Mouse (Mus musculus): ENCODE results near the gene Tead1. TPM values are rescaled to one million over a fixed set of nuclear protein-coding genes. Genes with fewer than 3 reads are reported as not detected.
A peak's percentile ranks its signal among the peaks of the same experiment; 100 is the strongest.

The Tead1 gene
- polyA plus RNA-seq, 1 experiment from 2014 or later, result 16.9 TPM

DNA sequence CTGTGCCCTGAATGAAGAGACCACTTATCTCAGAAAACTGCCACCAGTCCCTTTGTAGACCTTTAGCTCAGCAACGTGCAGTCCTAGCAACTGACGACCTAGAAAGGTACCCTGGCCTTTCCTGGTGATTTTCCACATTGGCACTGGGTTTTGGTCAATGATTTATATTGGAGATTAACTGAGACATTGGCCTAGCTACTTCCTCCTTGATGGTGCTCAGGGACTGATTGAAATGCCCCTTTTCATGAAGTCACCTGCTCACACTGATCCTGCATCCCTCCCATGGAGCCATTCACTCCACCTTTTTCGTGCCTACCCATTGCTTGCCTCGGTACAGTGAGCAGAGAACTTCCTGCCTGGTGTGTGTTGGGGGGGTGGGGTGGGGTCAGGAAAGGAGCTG, 151.8 kb downstream of the Tead1 start:
- Histone ChIP-seq H3K36me3 (no peaks in the 10 kb centered on the region), H3K27ac (no peak overlapping the region), H3K4me2 (replicated peaks) (no peak overlapping the region), H3K9ac (replicated peaks) (no peak overlapping the region), H3K4me3 (replicated peaks) (no peak overlapping the region), H3K27me3 (peaks cover 14% of the 10 kb centered on the region; the same call in 1 of the 2 replicates), H3K9me3 (no peaks in the 10 kb centered on the region), H3K4me1 (replicated peaks) (peaks cover 41% of the 10 kb centered on the region)
- WGBS, result 69% methylated on average over 4 of the region's 4 CpGs
- ATAC-seq, result no peak

DNA sequence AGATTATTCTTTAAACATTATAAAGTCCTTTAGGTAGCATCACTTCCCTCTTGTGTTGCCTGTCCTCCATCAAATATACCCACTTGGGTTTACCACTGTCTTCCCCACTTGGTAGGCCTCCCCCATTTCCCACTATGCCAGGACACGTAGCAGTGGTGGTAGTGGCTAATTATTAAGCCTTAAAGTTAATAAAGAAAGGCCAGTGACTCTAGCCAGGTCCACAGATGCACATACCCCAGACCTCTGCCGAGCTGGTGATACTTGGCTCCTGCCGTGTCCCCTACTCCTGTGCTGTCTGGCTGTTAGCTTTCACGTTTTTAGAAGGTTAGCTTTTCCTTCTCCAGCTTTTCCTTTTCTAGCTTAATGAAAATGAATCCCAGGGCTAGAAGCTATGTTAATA, 152.3 kb downstream of the Tead1 start:
- Histone ChIP-seq H3K9me3 (no peaks in the 10 kb centered on the region), H3K27me3 (peaks cover 14% of the 10 kb centered on the region; the same call in 1 of the 2 replicates), H3K27ac (peak overlapping the region; percentile 19; the same call in 1 of the 2 replicates), H3K4me1 (replicated peaks) (peaks cover 39% of the 10 kb centered on the region), H3K36me3 (no peaks in the 10 kb centered on the region), H3K4me3 (replicated peaks) (no peak overlapping the region), H3K4me2 (replicated peaks) (no peak overlapping the region), H3K9ac (replicated peaks) (no peak overlapping the region)
- no peak for ATAC-seq
- 83% methylated on average over 4 of the region's 4 CpGs for WGBS

GRCm38 (mm10) chr7:112833132-112833531, 154.0 kb downstream of the Tead1 start:
- no peak overlapping the region for H3K27ac ChIP-seq
- no peak overlapping the region for H3K9ac ChIP-seq (replicated peaks)
- H3K36me3 ChIP-seq, result no peaks in the 10 kb centered on the region; the same call in 1 of the 2 replicates
- no peak overlapping the region for H3K4me3 ChIP-seq (replicated peaks)
- WGBS, result 81% methylated on average over 4 of the region's 4 CpGs
- H3K4me2 ChIP-seq (replicated peaks), result no peak overlapping the region
- H3K27me3 ChIP-seq, result peaks cover 12% of the 10 kb centered on the region; the same call in 1 of the 2 replicates
- ATAC-seq, result no peak
- H3K4me1 ChIP-seq (replicated peaks), result peaks cover 22% of the 10 kb centered on the region
- no peaks in the 10 kb centered on the region for H3K9me3 ChIP-seq

DNA sequence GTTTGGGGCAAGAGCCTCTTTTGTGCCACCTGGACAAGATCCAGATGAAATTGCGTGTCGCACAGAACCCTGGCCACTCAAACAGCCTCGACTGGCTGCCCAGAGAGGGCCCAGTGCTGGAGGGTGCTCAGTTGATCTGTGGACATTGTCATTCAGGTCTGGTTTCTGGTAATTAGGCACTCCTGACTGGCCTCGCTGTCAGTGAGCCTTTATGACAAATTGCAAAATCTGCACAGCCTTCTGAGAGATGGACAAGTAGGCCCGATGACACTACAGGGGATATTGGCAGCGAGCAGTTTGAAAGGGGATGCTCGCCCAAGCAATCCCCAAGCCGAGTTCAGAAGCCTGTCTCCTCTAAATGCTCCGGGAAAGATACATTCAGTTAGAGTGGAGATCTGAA, 157.0 kb downstream of the Tead1 start:
- peak overlapping the region; percentile 41; the same call in 1 of the 2 replicates for H3K27ac ChIP-seq
- no peak overlapping the region for H3K4me3 ChIP-seq (replicated peaks)
- 63% methylated on average over 9 of the region's 9 CpGs for WGBS
- no peaks in the 10 kb centered on the region; the same call in 1 of the 2 replicates for H3K36me3 ChIP-seq
- H3K4me2 ChIP-seq (replicated peaks), result no peak overlapping the region
- no peak for ATAC-seq
- H3K27me3 ChIP-seq, result 0 out of 2 replicates have a peak, but pooled peaks cover 10% of the 10 kb centered on the region
- H3K9me3 ChIP-seq, result no peaks in the 10 kb centered on the region
- H3K4me1 ChIP-seq (replicated peaks), result peaks cover 38% of the 10 kb centered on the region
- no peak overlapping the region for H3K9ac ChIP-seq (replicated peaks)

GRCm38 (mm10) chr7:112838131-112838530, 159.0 kb downstream of the Tead1 start:
- no peak overlapping the region for H3K9ac ChIP-seq (replicated peaks)
- no peak overlapping the region for H3K4me2 ChIP-seq (replicated peaks)
- no peaks in the 10 kb centered on the region; the same call in 1 of the 2 replicates for H3K36me3 ChIP-seq
- H3K4me1 ChIP-seq (replicated peaks), result peaks cover 43% of the 10 kb centered on the region
- H3K27me3 ChIP-seq, result 0 out of 2 replicates have a peak, but pooled peaks cover 3% of the 10 kb centered on the region
- H3K4me3 ChIP-seq (replicated peaks), result no peak overlapping the region
- WGBS, result 93% methylated on average over 6 of the region's 6 CpGs
- no peak for ATAC-seq
- no peak overlapping the region for H3K27ac ChIP-seq
- H3K9me3 ChIP-seq, result no peaks in the 10 kb centered on the region

DNA sequence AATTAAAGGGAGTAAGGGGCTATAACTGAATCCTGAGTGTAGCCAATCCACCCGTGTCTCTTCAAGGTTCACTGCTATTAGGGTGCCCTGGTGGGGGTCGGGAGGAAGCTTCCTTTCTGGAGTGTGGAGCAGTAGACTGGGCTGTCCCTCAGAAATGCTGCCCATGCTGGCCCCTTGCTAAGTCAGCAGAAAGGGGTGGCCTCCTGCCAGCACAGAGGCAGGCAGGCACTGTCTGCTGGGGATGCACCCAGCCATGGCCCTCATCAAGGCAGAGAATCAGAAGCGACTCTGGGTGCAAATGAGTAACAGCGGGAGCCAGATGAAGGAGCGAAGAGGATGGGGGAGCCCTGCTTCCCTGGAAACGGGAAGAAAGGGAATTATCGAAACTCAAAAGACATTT, 161.2 kb downstream of the Tead1 start:
- no peak overlapping the region for H3K4me2 ChIP-seq (replicated peaks)
- H3K4me1 ChIP-seq (replicated peaks), result peaks cover 42% of the 10 kb centered on the region
- ATAC-seq, result peak; percentile 55; the same call in 1 of the 2 replicates
- 0 out of 2 replicates have a peak, but pooled peaks cover 3% of the 10 kb centered on the region for H3K27me3 ChIP-seq
- H3K27ac ChIP-seq, result peak overlapping the region; percentile 77
- WGBS, result 5% methylated on average over 7 of the region's 7 CpGs
- H3K36me3 ChIP-seq, result no peaks in the 10 kb centered on the region; the same call in 1 of the 2 replicates
- H3K9ac ChIP-seq (replicated peaks), result no peak overlapping the region; the same call in 1 of the 2 replicates
- no peak overlapping the region for H3K4me3 ChIP-seq (replicated peaks)
- no peaks in the 10 kb centered on the region for H3K9me3 ChIP-seq

GRCm38 (mm10) chr7:112840890-112841289, 161.8 kb downstream of the Tead1 start:
- H3K4me3 ChIP-seq (replicated peaks), result no peak overlapping the region
- H3K27ac ChIP-seq, result peak overlapping the region; percentile 77
- ATAC-seq, result peak; percentile 27; the same call in 1 of the 2 replicates
- H3K9ac ChIP-seq (replicated peaks), result no peak overlapping the region
- H3K9me3 ChIP-seq, result no peaks in the 10 kb centered on the region
- H3K4me2 ChIP-seq (replicated peaks), result 0 out of 2 replicates have a peak overlapping the region, but pooled peaks have one; percentile 6
- H3K36me3 ChIP-seq, result no peaks in the 10 kb centered on the region; the same call in 1 of the 2 replicates
- 0 out of 2 replicates have a peak, but pooled peaks cover 3% of the 10 kb centered on the region for H3K27me3 ChIP-seq
- H3K4me1 ChIP-seq (replicated peaks), result peaks cover 36% of the 10 kb centered on the region
- 11% methylated on average over 8 of the region's 8 CpGs for WGBS

GRCm38 (mm10) chr7:112841484-112841883, 162.4 kb downstream of the Tead1 start:
- 2% methylated on average over 8 of the region's 8 CpGs for WGBS
- peak overlapping the region; percentile 32; the same call in 1 of the 2 replicates for H3K9ac ChIP-seq (replicated peaks)
- 0 out of 2 replicates have a peak, but pooled peaks cover 3% of the 10 kb centered on the region for H3K27me3 ChIP-seq
- peak overlapping the region; percentile 77 for H3K27ac ChIP-seq
- peak overlapping the region; percentile 49 for H3K4me2 ChIP-seq (replicated peaks)
- H3K36me3 ChIP-seq, result no peaks in the 10 kb centered on the region; the same call in 1 of the 2 replicates
- ATAC-seq, result peak; percentile 74
- peaks cover 33% of the 10 kb centered on the region for H3K4me1 ChIP-seq (replicated peaks)
- peak overlapping the region; percentile 22 for H3K4me3 ChIP-seq (replicated peaks)
- no peaks in the 10 kb centered on the region for H3K9me3 ChIP-seq

DNA sequence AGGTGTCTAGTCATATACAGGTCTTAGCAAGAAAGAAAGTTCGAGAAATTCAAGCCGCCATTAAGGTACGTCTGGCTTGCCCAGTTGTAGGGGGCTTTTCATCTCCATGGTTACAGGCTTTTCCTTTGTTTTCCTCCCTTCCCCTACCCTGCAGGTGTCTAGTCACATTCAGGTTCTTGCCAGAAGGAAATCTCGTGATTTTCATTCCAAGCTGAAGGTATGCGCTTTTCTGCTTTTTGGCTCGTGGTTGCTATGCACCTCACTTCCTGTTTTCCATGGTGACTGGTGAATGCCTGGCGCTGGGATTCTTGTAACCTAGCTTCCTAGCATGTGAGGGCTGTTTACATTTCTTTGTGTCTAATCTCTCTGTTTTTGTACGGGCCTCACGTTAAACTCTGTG, 162.8 kb downstream of the Tead1 start:
- peak; percentile 80 for ATAC-seq
- Histone ChIP-seq H3K27me3 (0 out of 2 replicates have a peak, but pooled peaks cover 3% of the 10 kb centered on the region), H3K4me3 (replicated peaks) (peak overlapping the region; percentile 22), H3K4me2 (replicated peaks) (peak overlapping the region; percentile 49), H3K9ac (replicated peaks) (0 out of 2 replicates have a peak overlapping the region, but pooled peaks have one; percentile 36), H3K36me3 (no peaks in the 10 kb centered on the region; the same call in 1 of the 2 replicates), H3K9me3 (no peaks in the 10 kb centered on the region), H3K27ac (peak overlapping the region; percentile 77), H3K4me1 (replicated peaks) (peaks cover 33% of the 10 kb centered on the region)
- WGBS, result 1% methylated on average over 9 of the region's 9 CpGs

DNA sequence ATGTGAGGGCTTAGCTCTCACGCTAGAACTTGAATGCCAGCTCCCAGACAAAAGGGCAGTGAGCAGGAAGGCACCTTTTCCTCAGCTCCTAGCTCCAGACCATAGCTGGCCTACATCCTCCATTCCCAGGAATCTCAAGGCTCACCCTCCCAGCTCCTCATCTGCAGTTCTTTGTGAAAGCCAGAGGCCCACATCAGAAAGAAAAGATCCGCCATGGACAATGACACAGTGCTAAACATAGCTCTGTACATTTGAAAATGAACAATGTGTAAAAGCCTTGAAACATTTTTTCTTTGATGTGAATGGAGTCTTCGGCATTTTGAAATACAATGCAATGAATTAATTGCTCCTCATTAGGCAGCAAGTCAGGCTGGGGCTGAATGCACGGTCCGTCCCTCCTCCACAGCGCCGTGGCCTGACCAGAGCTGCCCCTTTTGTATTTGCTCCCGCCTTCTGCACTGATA, 172.2 kb downstream of the Tead1 start:
- Histone ChIP-seq H3K4me2 (replicated peaks) (0 out of 2 replicates have a peak overlapping the region, but pooled peaks have one; percentile 4), H3K4me3 (replicated peaks) (no peak overlapping the region), H3K36me3 (no peaks in the 10 kb centered on the region), H3K27me3 (no peaks in the 10 kb centered on the region), H3K4me1 (replicated peaks) (peaks cover 58% of the 10 kb centered on the region), H3K9ac (replicated peaks) (no peak overlapping the region), H3K9me3 (no peaks in the 10 kb centered on the region), H3K27ac (peak overlapping the region; percentile 73)
- 9% methylated on average over 8 of the region's 8 CpGs for WGBS
- ATAC-seq, result peak; percentile 68

GRCm38 (mm10) chr7:112852149-112852839, 173.2 kb downstream of the Tead1 start:
- no peak overlapping the region for H3K9ac ChIP-seq (replicated peaks)
- H3K27ac ChIP-seq, result peak overlapping the region; percentile 47; the same call in 1 of the 2 replicates
- H3K9me3 ChIP-seq, result no peaks in the 10 kb centered on the region
- 38% methylated on average over 7 of the region's 7 CpGs for WGBS
- H3K4me1 ChIP-seq (replicated peaks), result peaks cover 58% of the 10 kb centered on the region
- no peak overlapping the region for H3K4me2 ChIP-seq (replicated peaks)
- no peaks in the 10 kb centered on the region for H3K36me3 ChIP-seq
- ATAC-seq, result no peak
- no peak overlapping the region for H3K4me3 ChIP-seq (replicated peaks)
- H3K27me3 ChIP-seq, result no peaks in the 10 kb centered on the region

GRCm38 (mm10) chr7:112853857-112854256, 174.7 kb downstream of the Tead1 start:
- 69% methylated on average over 4 of the region's 4 CpGs for WGBS
- H3K9me3 ChIP-seq, result no peaks in the 10 kb centered on the region

More at GRCm38 (mm10) chr7:112853857-112854256, 174.7 kb downstream of the Tead1 start:
- 0 out of 2 replicates have a peak, but pooled peaks cover under 1% of the 10 kb centered on the region for H3K36me3 ChIP-seq
- no peak overlapping the region for H3K4me2 ChIP-seq (replicated peaks)
- no peaks in the 10 kb centered on the region for H3K27me3 ChIP-seq
- H3K4me1 ChIP-seq (replicated peaks), result peaks cover 58% of the 10 kb centered on the region
- no peak overlapping the region for H3K27ac ChIP-seq
- no peak overlapping the region for H3K4me3 ChIP-seq (replicated peaks)
- no peak overlapping the region for H3K9ac ChIP-seq (replicated peaks)
- ATAC-seq, result no peak
